Mouse (Mus musculus) MEL (cell line): ENCODE data around the gene Apbb2.

Source experiments
- BHLHE40 ChIP-seq: IDR thresholded peaks from 2 replicates; pipeline ENCODE4 v1.6.1; 2012; ENCODE audit warnings: low read depth, mild to moderate bottlenecking, inconsistent platforms, low read length, improper control_type of control experiment, borderline replicate concordance
- CTCF ChIP-seq, 3 experiments: IDR thresholded peaks in 2 of 3; conservative IDR thresholded peaks in 1 of 3; 2 replicates each; pipeline ENCODE4 v1.5.1; 2011 to 2012; ENCODE audit warnings: low read length in 3 of 3, low read depth in 2 of 3, mild to moderate bottlenecking in 2 of 3, improper control_type of control experiment in 1 of 3, inconsistent platforms in 1 of 3, mixed read lengths in 1 of 3, moderate library complexity in 1 of 3; ENCODE audit not compliant: control insufficient read depth in 1 of 3, insufficient read depth in 1 of 3, poor library complexity in 1 of 3, severe bottlenecking in 1 of 3
- ELF1 ChIP-seq: IDR thresholded peaks from 2 replicates; pipeline ENCODE4 v1.6.1; 2014; ENCODE audit warnings: low read depth, mild to moderate bottlenecking, inconsistent platforms, low read length, improper control_type of control experiment, moderate library complexity
- KAT2A ChIP-seq: conservative IDR thresholded peaks from 2 replicates; pipeline ENCODE4 v1.6.1; 2012; ENCODE audit warnings: low read depth, low read length, improper control_type of control experiment, inconsistent platforms
- POLR2A ChIP-seq, 2 experiments: IDR thresholded peaks; 2 replicates each; pipeline ENCODE4 v1.6.1; 2011 to 2012; ENCODE audit warnings: low read length in 2 of 2, mild to moderate bottlenecking in 2 of 2, control low read depth in 1 of 2, improper control_type of control experiment in 1 of 2, low read depth in 1 of 2, moderate library complexity in 1 of 2; ENCODE audit not compliant: control insufficient read depth in 1 of 2, insufficient read depth in 1 of 2, poor library complexity in 1 of 2
- TAL1 ChIP-seq: IDR thresholded peaks from 2 replicates; pipeline ENCODE4 v1.6.1; 2012; ENCODE audit warnings: mild to moderate bottlenecking, inconsistent platforms, low read length, moderate library complexity, mixed read lengths
- TCF12 ChIP-seq: IDR thresholded peaks from 2 replicates; pipeline ENCODE4 v1.6.1; 2014; ENCODE audit warnings: low read depth, mild to moderate bottlenecking, inconsistent platforms, low read length, improper control_type of control experiment, moderate library complexity

DNA sequence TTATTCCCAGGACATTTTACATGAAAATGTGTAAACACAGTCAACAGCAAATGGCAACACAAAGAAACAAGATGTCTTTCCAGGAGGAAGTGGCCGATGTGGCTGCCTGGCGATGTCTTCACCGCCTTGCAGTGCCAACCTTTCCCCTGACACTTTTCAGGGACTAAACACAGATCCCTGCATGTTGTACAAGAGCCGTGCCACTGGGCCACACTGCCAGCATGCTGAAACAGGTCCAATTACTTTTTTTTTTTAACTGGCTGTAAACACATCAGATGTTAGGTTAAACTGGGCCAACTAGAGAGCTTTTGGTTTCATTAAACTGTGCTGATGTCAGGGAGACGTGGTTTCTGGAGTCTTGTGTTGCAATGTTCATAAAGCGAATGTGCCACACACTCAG is 319.7 kb downstream of the Apbb2 start:
- TF ChIP-seq CTCF (IDR thresholded peaks at IDR 0.05 in 2 of 3, conservative IDR thresholded peaks at IDR 0.05 in 1 of 3; ENCODE audit: control insufficient read depth in 1 of 3, insufficient read depth in 1 of 3, low read depth in 2 of 3, low read length in 3 of 3, poor library complexity in 1 of 3, severe bottlenecking in 1 of 3) (no peak), POLR2A (IDR thresholded peaks at IDR 0.05; ENCODE audit: control insufficient read depth in 1 of 2, insufficient read depth in 1 of 2, low read depth in 1 of 2, low read length in 2 of 2, poor library complexity in 1 of 2) (no peak), BHLHE40 (no peak), ELF1 (no peak), KAT2A (no peak), TAL1 (no peak), TCF12 (no peak)
